Mouse (Mus musculus): ENCODE results near the gene Acot11.
"Not testable (repeated sequence)": the region's sequence is repeated elsewhere in the genome, so short reads cannot be mapped to it uniquely, and the experiment has no call there.

Gene Acot11

DNA sequence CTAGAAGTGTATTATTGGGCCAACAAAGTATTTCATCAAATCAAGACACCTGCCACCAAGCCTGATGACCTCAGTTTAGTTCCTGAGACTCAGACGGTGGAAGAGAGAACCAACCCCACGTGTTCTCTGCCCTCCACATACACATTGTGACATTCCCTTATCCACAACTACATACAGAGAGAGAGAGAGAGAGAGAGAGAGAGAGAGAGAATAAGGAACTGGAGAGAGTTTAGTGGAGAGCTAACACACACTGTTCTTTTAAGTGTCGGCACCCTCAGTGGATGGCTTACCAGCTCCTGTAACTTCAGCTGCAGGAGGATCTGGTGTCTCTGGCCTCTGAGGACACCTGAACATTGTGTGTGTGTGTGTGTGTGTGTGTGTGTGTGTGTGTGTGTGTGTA lies 2.5 kb upstream of the Acot11 start:
- DNase-seq, result no peak

DNA sequence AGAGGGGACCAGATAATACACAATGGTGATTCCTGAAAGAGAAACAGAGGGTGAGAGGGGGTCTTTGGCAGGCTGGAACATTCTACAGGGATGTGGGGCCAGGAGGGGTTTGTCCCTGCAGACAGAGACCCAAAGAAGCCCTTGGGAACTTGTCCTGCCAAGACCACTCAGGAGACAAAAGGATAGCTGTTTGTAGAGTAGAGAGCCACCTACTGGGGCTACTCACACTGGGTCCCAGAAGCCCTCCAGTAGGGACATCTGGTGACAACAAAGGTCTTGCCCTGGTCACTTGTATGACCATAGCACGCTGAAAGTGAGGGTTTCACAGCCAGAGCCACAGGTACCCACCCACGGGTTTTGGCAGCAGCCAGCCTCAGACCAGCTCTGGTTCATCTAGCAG lies 1.1 kb upstream of the Acot11 start:
- DNase-seq, result no peak

DNA sequence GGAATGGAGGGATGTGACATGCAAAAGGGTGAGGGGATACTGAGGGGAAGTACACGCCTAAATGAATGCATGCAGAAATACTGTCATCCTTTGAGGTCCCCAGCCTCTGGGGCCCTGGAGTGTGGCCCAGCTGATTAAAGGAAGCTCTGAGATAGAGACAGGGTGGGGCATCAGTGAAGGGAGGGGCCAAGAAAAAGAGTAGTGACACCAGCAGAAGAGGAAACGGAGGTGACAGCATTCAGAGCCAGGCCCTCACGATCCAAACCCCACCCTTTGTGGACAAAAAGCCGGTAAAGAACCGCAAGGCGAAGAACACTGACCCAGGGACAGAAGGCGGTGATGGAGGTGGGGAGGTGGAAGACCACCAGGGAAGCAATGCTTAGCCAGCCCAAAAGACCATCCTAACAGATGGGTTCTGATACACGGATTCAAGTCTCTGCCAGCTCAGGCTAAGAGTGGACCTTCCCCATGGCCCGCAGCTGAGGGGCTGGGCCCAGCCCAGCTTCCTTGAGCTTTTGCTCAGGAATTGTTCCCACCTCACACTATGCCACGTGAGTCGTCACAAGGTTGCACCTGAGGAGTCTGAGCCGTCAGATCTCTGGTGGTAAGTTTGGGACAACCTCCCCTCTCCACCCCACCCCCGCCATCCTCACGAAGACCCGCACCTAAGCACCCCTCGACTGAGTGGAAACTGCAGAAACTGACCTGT lies 443 bp downstream of the Acot11 start:
- DNase-seq, result no peak

DNA sequence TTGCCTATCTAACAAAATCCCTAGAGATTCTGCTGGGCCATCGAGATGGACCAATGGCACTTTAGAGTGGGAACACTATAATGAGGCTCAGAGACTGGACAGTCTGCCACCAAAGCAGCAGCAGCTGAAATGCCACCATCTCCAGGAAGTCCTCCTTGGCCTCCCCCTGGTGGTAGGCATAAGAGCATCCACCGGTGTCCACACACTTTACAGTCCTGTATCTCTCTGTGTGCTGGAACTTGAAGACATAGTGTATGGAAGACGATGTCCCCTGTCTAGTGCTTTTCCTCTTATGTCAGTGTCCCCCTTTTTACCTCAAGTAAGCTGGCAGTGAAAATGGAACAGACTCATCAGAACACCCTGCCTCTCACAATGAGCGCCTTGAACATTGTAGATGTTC lies 1.0 kb downstream of the Acot11 start:
- DNase-seq, result no peak

DNA sequence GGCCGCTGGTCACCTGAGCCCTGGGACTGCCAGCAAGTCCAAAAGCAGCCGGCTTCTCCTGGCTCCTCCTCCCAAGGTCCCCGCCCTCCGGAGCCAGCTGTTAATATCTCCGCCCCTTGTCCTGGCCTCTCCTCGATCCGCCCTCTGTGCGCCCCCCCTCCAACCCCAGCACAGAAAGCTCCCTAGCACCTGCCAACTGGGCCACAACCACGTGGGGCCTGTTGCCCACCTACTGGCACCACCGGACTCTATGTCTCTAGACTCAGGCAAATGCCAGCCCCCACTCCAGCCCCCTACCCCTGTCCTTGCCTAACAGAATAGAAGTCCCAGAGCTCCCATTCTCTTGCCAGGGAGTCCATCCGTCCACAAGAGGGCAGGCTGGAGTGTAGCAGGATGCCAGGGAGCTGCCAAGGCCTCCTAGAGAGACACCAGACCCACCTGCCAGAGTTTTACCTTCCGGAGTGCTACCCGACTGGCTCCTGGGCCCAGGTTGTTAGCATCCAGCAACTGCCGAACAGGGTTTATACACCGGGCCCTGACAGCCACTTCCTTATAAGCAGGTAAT lies 4.9 kb downstream of the Acot11 start:
- peak; percentile 68 to 73 for DNase-seq

DNA sequence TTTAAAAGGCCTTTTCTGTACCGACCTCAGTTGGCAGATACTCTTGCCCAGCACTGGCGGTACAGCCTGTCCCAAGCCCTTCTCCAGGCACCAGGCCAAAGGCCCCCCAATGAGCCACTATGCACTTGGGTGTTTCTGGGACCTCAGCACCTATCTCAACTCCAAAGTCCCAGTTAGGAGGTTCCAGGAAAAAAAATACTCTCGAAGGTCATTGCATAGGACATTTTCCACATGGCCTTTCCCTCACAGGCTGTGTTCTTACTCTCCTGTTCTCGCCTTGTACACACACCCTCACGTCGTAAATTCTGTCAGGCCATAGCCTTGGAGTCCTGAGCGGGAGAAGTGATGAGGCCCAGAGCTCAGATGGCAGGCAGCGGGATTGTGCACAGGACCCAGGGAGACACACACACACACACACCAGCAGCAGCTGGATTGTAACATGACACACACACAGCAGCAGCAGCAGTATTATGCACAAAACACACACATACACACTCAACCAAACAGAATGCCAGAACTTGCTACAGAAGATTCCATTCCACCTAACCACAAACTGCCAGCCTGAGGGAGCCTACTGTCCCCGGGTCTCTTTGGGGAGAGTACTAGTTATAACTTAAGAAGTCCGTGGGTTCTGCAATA lies 5.8 kb downstream of the Acot11 start:
- DNase-seq, result no peak

DNA sequence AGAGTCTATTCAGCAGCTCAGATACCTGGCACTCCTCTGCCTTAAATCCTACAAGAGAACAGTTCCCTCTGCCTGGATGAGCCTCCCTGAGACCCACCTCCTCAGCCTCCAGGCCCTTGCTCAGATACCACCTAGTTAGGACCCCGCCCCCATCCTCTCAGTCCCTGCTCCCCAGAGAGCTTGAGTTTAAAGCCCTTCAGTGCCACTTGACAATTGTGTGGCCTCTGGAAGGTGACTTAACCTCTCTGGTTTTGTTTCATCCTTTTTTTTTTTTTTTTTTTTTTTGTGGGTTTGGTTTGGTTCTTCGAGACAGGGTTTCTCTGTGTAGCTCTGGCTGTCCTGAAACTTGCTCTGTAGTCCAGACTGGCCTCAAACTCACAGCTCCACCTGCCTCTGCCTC lies 9.5 kb downstream of the Acot11 start:
- DNase-seq, result no peak

DNA sequence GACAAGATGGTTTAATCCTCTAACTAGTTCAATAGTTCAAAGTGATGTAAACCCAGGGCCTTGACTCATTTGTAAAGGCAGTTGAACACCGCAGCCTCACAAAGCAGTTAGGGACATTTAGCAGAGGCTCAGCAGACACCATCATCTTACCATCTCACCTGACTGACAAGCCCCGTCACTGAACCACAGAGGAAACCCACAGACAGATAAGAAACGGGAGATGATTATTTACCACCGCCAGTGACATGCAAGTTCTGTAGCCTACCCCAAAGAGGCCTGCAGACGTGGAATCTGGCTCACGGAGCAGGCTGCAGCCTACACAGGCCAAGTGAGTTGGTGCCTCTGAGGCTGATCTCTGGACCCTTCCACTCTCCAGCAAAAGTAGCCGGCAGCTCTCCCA lies 10.6 kb downstream of the Acot11 start:
- no peak for DNase-seq

DNA sequence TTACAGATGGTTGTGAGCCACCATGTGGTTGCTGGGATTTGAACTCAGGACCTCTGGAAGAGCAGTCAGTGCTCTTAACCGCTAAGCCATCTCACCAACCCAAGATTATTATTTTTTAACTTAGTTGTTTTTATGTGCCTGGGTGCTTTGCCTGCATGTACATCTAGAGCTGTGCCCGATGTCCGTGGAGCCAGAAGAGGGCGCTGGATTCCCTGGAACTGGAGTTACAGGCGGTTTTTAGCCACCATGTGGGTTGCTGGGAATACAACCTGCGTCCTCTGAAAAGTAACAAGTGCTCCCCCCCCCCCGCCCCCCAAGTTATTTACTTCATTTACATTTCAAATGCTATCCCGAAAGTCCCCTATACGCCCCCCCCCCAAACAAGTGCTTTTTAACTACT lies 11.0 kb downstream of the Acot11 start:
- DNase-seq, result not testable (repeated sequence)

DNA sequence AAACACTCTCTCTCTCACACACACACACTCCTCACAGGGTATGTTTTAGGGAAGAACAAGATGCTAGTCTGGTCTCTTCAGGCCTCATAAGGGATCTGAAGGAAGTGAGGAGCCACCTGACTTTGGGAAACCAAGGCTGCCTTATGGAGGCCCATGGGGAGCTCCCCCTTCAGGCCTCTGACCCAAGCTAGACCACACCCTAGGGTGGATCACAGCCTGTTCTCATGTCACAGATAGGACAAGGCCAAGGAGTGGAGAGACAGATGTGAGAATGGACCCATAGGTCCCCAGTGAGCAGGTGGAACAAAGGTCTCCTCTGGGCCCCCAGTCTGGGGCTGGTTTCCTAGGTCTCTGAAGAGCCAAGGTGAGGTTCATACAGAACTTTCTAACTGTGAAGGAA lies 12.5 kb downstream of the Acot11 start:
- no peak for DNase-seq

DNA sequence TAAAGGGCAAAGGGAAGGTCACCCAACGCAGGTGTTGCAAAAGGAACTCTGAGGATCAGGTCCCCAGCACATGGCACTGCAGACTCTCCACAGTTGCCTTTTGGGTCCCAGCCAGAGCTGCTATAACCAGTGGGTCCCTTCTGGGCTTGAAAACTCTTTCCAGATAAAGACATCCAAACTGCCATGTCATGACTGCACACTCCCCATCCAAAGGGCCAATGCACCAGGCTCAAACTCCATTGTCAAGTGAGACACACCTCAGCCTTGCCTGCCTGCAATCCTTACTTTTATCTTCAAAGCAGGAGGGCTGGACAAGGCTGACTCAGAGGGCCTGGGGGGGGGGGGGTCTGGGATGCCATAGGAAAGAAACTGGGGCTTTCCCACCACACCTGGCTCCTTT lies 13.9 kb downstream of the Acot11 start:
- no peak for DNase-seq

DNA sequence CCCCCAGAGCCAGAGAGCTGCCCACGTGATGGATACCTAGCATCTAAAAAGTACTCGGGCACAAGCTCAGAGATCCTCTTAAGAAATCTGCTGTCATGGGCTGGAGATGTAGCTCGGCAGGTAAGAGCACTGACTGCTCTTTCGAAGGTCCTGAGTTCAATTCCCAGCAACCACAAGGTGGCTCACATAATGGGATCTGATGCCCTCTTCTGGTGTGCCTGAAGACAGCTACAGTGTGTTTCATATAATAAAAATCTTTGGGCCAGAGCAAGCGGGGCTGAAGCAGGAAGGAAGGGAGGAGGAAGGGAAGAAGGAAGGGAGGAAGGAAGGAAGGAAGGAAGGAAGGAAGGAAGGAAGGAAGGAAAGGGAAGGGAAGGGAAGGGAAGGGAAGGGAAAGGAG lies 14.6 kb downstream of the Acot11 start:
- not testable (repeated sequence) for DNase-seq

DNA sequence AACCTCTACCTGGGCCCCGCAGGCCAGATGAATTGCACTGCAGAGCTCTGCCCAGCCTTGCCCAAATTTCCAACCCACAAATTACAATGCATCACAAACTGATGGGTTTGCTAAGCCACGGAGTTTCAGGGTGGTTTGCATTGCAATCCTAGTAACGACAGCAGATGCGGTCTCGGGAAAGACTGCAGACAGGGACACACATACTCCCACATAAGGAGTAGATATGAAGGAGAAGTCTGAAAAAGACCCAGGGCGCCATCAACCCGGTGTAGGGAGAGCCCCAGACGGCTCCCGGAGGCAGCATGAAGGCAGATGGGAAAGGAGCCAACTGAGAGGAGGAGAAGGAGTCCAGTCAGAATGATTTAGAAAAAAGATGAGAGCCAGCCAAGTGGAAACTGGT lies 15.1 kb downstream of the Acot11 start:
- DNase-seq, result no peak

DNA sequence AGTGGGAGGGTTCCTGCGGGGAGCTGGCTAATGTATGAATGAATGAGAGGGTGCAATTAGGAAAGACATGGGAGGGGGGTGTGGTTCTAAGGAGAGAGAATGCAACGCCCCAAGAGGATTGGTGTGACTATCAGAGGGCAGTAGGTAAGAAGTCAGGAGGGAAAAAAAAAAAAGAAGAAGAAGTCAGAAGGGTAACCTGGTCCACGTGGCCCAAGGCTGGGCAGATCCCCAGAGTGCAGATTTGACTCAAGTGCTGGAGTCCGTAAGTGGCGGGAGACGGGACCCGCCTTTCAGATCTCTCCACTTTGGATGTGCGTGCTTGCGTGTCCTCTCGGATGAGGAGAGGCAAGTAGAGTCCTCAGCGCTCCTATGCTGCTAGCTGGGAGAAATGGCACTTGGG lies 16.2 kb downstream of the Acot11 start:
- DNase-seq, result no peak

DNA sequence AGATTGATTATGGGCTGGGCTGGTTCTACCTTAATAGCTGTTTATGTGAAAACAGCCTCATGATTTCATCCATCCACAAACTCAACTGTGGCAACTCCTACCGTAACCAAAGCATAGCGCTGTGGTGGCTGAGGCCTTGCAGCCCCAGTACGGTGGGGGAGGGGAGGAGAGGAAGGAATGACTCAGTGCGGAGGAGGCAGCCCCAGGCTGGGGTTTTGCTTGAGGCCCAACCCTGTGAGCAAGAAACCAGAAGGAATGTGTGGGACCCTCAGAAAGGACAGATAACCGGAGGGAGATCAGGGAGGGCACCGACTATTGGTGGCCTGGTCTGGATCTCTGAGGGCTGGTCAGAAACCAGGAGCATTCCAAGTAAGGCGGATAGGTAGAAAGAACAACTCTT lies 17.0 kb downstream of the Acot11 start:
- DNase-seq, result no peak

DNA sequence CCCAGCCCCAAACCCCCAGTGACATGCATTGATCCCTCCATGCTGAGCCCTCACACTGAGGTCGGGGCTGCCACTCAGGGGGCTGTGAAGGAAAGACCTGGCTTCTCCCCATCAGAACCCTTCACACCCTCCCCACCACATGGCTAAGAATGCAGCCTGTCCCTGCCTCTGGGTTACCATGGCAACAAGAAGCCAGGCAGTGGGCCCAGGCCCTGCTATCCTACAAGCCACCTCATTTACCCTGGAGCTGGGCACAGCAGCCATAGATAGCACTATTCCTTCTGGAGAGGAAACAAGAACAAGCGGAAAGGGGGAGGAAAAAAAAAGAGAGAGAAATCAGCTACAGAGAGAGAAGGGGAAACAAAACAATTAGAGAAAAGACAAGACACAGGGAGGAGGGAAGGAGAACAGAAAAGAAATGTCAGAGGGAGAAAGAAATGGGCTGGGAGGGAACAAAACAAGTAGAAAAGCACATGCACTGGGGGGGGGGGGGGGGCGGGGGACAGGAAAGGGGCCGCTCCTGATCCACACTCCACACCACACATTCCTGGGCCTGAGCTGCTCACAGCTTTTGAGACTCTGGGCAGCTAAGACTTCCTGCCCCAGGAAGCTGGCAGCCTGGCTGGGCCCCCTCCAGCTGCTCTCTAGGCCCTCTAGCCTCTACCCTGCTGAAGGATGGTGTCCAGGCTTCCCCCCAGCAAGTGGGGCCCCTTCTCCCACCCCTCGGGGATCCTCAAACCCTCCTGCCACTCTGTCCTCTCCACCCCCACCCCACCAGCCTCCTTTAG lies 18.9 kb downstream of the Acot11 start:
- DNase-seq, result peak in 1 of 2 experiments; percentile 32

DNA sequence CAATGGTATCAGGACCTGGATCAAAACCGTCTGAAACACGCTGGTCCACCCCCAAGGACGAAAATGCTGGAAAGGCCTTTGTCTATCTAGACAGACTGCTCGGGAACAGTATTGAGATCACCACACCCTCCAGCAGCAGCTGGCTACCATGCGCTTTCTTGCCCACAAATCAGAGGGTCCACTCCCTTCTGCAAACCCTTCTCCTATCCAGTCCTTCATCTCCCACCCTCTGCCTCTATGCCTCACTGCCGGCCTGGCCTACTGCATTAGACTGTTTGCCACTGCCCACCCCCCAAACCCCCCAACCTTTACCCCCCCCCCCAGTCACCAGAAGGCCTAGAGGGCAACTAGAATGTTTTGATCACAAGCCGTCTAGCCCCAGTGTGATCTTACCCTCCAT lies 19.5 kb downstream of the Acot11 start:
- DNase-seq, result no peak

DNA sequence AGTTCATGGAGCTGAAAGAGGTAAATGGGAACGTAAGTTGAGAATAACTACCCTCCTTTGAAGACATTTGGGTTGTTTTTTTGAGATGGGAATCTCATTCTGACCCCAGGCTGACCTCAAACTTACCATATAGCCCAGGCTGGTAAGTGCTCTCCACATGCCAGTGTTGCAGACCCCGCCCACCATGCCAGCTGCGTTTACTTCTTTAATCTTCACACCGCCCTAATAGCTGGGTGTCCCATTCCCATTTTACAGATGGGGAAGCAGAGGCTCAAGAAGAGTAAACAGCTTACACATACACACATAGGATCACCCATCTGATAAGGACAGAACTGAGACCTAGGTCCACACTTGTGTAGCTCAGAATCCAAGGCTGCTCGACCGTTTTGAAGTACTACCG lies 20.0 kb downstream of the Acot11 start:
- no peak for DNase-seq

DNA sequence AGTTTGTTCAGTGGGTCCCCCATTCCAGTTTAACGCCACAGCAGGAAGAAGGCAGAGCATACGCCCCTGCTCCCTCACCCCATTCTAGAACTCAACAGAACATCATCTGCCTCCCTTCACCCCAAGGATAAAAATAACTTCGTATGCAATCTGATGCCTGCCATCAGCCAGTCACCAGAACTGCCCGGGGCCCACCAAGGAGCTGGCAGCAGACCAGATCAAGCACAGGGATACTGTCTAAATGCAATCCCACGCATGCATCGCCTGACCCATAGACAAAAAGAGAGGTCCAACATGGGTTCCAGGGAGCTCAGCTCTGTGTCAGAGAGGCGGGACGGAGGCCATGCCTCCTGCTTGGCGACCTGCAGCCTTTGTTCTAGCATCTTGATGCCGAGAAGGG lies 21.7 kb downstream of the Acot11 start:
- no peak for DNase-seq

DNA sequence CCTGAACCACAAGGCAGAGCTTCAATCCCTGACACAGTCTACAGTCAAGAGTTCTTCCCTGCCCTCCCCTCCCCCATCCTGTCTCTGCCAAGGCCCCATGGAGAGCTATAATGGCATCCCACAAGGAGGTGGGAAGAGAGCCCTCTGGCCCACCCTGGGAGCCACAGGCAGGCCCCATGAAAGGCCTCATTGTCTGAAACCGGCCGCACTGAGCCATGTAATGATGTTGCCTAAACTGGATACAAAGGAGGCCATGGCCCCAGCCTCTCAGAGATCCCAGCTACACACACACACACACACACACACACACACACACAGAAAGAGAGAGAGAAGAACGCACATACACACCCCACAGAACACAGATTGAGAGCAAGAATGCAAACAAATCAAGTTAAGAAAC lies 24.8 kb downstream of the Acot11 start:
- DNase-seq, result no peak

DNA sequence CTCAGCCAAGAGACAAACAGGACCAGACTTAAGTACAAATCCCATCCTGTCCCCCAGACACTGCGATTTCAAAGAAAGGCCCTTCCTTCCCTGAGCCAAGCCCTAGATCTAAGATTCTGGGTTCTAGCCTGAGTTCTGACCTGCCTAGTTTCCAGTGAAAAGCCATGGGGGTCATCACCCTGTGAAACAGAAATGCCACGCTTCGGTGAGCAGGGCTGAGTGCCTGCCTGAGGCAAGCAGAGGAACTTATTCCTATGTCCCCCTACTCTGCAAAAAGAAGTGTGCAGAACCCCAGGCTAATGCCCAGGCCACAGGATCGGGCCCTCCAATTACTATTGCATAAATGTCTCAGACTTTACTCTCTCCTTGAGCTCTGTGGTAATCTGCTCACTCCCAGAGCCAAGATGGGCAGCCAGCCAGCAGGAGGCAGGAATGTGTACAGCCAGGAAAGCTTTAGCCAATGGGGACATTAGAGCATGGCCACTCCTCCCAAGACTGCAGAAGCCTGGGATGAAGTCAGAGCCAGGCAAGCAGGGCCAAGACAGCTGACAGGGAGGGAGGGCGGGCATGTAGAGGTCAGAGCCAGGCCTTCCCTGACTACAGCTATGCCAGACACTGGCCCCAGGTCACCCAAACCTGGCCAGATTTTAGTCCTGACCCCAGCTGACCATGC lies 26.5 kb downstream of the Acot11 start:
- DNase-seq, result peak; percentile 90 to 93

DNA sequence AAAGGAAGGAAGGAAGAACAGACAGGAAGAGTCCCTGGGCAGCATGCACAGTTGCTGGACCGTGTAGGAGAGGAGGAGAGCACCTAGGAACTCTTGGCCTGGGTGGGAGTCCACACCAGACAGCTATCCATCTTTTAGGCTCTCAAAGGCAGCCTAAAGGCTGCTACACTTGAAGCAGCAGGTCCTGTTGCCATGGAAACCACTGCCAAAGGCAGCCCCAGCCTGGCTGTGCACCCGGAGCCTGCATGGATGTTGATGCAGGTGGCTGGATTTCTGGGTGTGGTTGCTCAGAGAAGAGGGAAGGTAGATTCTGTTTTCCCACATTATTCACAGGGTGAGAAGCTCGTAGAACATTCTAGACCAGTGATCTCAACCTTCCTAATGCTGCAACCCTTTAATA lies 27.8 kb downstream of the Acot11 start:
- no peak for DNase-seq

DNA sequence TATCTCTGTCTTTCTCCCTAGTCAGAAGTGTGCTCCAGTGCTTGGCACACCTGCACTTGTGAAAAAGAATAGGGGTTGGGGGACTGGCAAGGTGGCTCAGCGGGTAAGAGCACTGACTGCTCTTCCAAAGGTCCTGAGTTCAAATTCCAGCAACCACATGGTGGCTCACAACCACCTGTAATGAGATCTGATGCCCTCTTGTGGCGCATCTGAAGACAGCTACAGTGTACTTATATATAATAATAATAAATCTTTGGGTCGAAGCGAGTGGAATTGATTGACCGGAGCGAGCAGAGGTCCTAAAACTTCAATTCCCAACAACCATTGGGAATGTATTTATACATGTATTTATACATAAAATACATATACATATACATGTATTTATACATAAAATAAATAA lies 29.0 kb downstream of the Acot11 start:
- DNase-seq, result not testable (repeated sequence)

Data from cerebellum, postnatal 36 days (tissue).